Mouse (Mus musculus) erythroblast, embryonic 14.5 days (primary cell): ENCODE results near the gene Gdpd2.

ENCODE experiments used
- GATA1 ChIP-seq: IDR thresholded peaks from 2 replicates; pipeline ENCODE4 v1.6.1; 2012; ENCODE audit warnings: low read length, inconsistent platforms, mixed read lengths
- TAL1 ChIP-seq: IDR thresholded peaks from 3 replicates; pipeline ENCODE4 v1.6.1; 2012; ENCODE audit warnings: low read length, inconsistent platforms, mixed read lengths

DNA sequence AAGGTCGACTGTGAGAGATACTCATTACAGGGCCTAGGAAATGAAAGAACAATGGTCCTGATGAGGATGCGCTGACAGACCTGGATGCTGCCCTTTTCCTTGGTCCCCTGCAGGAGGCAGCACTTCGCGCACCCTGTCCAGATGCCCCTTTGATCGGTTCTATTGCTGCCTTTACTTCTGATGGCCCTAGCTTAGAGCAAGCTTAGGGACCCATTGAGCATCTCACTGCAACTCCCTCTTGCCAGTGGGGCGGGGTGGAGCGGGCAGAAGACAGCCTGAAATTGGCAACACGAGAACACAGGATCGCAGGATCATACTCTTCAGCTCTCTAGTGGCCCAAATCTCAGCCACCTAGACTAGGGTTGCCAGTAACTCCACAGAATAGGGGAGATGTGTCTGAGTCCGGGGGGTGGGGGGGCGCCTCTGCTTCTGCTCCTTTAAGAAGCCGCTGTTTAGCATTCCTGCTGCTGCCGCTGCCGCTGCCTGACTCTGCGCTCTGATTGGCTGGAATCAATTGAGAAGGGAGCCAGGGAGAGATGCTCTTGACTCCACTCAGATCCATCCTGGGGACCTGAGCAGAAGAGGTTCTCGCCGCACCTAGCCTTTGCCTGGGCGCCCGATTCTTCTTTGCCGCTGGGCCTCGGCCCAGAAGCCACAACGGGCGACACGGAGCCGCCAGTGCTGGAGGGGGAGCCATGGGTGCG is 37.7 kb downstream of the Gdpd2 start, which contains the start of gene Dlg3:
- TF ChIP-seq GATA1 (no peak), TAL1 (no peak)
